Mouse (Mus musculus) fat pad, adult 2 months (tissue): ENCODE data around the gene Gm15107.
"Not testable (repeated sequence)": the region's sequence is repeated elsewhere in the genome, so short reads cannot be mapped to it uniquely, and the experiment has no call there.

Source experiments
- DNase-seq: peaks from one replicate; pipeline ENCODE4 v3.0.0-alpha.2; 2011; ENCODE audit warnings: low read depth, low spot score; ENCODE audit errors: extremely low read depth

The Gm15107 gene

GRCm38 (mm10) chrX:148180424-148180823 is at the start of gene Gm15107:
Gene Gm15107, plus strand, starts transcription at chrX:148180724.
- DNase-seq: not testable (repeated sequence)
